Mouse (Mus musculus) right cerebral cortex, postnatal 10 days (tissue): ENCODE results near the gene Cfap77.

ENCODE experiments used
- DNase-seq, 2 experiments: peaks; one replicate each; pipeline ENCODE4 v3.0.0; 2021; ENCODE audit warnings: low spot score in 2 of 2

Gene Cfap77

DNA sequence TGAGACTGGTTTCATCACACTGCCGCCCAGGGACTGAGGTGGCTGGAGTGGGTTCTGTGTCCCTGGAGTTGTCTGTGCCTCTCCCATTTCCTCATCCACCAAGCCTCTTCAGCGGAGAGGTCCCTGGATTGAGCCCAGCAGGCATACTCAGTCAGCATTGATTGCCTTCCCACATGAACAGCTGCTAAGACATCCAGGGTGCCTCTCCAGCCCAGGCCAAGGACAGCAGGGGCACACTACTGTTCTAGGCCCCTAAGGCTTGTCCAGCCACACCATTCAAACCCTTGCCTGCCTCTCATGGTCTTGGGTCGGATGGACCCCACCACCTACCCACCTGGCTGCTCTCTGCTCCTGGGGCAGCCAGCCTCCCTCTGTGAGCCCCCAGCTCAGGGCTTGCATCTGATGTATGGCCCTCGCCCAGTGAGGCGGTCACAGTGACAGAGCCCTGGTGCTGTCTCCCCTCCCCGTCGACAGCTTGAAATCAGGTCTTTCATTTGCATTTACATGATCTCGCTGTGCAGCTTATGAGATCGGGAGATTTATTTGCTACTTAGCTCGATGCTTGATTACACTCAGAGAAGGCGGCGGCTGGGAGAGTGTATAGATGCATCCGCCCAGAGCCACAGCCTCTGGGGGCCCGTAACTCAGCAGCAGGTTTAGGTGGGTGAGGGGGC lies 57.6 kb downstream of the Cfap77 start:
- no peak for DNase-seq

DNA sequence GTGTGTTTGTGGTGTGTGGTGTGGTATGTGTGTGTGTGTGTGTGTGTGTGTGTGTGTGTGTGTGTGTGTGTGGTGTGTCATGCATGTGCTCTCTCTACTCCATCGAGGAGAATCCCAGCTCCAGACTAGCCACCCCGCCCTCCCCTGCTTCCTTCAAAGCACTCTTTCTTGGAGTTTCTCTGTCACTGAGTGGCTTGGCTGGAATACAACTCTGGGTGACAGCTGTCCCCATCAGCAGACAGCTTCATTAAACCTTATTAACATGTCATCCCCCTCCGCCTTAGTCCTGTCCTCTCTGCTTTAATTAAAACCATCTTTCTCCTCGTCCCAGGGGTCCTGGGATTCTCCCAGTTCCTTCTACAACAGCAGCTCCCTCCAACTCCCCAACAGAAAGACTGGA lies 59.4 kb downstream of the Cfap77 start:
- no peak for DNase-seq

DNA sequence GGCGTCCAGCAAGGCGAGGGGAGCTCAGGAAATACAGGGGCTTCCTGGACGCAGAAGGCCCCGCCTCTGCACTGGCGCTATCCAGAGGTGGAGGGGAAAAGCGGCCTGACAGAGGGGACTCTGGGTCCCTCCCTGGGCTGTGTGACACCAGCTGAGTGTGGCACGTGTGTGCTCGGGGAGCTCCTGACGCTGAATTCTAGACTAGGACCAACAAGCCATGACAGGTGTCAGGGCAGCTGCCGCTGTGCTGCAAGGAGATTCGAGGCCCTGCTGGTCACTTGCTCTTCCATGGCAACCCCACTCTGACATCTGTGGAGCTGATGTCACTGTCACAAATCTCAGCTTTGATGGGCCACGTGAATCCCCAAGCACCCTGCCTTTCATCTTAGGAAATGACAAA lies 60.9 kb downstream of the Cfap77 start:
- no peak for DNase-seq

GRCm38 (mm10) chr2:28988781-28989180 lies 66.1 kb downstream of the Cfap77 start:
- DNase-seq: no peak

GRCm38 (mm10) chr2:28980080-28980910 lies 74.6 kb downstream of the Cfap77 start:
- DNase-seq: no peak

DNA sequence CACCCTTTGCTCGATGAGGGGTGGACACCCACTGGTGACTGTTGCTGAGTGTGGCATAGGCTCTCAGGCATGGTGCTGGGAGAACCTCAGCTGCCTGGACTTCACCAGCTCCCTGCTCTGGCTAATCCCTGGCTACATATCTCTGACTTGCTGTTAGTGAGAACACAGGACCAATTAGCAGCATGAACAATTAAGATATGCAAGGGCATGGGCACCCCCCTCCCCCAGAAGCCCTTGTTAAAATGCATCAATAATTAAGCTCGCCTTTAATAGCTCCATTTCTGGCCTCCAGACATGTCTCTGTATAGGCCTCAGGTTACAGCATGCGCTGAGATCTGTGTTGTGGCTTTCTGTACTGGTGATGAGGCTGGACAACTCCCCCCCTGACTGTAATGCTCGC lies 76.4 kb downstream of the Cfap77 start:
- DNase-seq: no peak

GRCm38 (mm10) chr2:28976635-28977034 lies 78.2 kb downstream of the Cfap77 start:
- peak; percentile 57 to 84 for DNase-seq

DNA sequence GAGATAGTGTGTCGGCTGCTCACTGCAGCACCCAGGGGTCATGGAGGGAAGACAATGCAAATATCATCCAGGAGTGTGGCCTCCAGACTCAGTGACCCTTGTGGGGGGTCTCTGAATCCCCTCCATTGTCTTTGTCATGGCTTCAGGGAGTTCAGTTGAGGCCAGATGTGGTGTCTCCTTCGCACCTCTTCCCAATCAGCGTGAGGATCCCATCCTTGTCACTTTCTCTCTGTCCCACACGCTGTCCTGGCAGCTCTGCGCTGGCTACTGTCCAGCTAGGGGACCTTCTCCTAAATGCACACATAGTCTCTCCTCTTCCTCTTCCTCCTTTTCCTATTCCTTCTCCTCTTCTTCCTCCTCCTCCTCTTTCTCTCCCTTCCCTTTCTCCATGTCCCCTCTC lies 79.3 kb downstream of the Cfap77 start:
- DNase-seq: no peak

- DNase-seq: no peak
Measured at GRCm38 (mm10) chr2:28974520-28974919, 80.3 kb downstream of the Cfap77 start.

GRCm38 (mm10) chr2:28973832-28974450 lies 80.9 kb downstream of the Cfap77 start:
- DNase-seq: no peak

GRCm38 (mm10) chr2:28970424-28970823 lies 84.4 kb downstream of the Cfap77 start:
- DNase-seq: no peak

- DNase-seq: no peak
Measured at GRCm38 (mm10) chr2:28968278-28968677, 86.6 kb downstream of the Cfap77 start.

- no peak for DNase-seq
Measured at GRCm38 (mm10) chr2:28966151-28966795, 88.6 kb downstream of the Cfap77 start.

GRCm38 (mm10) chr2:28963565-28963964 lies 91.3 kb downstream of the Cfap77 start:
- no peak for DNase-seq

GRCm38 (mm10) chr2:28961636-28962035 lies 93.2 kb downstream of the Cfap77 start:
- no peak for DNase-seq

- no peak for DNase-seq
Measured at GRCm38 (mm10) chr2:28961024-28961585, 93.8 kb downstream of the Cfap77 start.

- no peak for DNase-seq
Measured at GRCm38 (mm10) chr2:28956874-28957273, 98.0 kb downstream of the Cfap77 start.

GRCm38 (mm10) chr2:28954595-28954994 lies 100.3 kb downstream of the Cfap77 start:
- DNase-seq: no peak

GRCm38 (mm10) chr2:28952981-28953380 lies 101.9 kb downstream of the Cfap77 start:
- DNase-seq: no peak

GRCm38 (mm10) chr2:28946312-28946711 lies 108.6 kb downstream of the Cfap77 start:
- DNase-seq: no peak

DNA sequence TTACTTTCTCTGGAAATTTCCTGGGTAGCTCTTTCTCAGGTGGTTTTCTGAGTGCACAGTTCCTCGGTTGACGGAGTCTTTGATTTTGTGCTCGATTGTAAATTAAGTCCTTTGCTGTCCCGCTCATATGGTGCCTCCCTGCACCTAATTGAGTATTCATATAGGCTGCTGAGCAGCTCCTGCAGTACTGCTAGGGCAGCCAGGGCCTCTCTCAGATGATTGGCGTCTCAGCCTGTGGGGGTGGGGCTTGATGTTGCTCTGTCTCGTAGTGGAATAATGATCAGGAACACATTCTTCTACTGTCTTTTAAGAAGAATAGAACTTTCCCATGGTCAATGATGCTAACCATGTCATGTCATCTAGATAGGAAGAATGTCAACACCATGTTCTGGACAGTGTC lies 109.5 kb downstream of the Cfap77 start:
- no peak for DNase-seq
